Mouse (Mus musculus) heart, postnatal 0 days (tissue): ENCODE data around the gene Dera.

Experiments
- CTCF ChIP-seq: IDR thresholded peaks from 2 replicates; pipeline ENCODE4 v1.5.1; 2016; ENCODE audit warnings: antibody characterized with exemption, control low read depth, low read depth
- EP300 ChIP-seq: IDR thresholded peaks from 2 replicates; pipeline ENCODE4 v1.6.1; 2016; ENCODE audit warnings: antibody characterized with exemption, low read depth

- TF ChIP-seq CTCF (no peak), EP300 (no peak)
Measured at GRCm38 (mm10) chr6:137788976-137789590, 34.7 kb downstream of the Dera start.
